Mouse (Mus musculus): ENCODE measurements at regions not wholly inside any gene's neighbourhood (a gene's known extent, or its start where the extent isn't known, plus 50 kb on each side); places are given as distances from the start of the nearest gene placed in this dataset.

DNA sequence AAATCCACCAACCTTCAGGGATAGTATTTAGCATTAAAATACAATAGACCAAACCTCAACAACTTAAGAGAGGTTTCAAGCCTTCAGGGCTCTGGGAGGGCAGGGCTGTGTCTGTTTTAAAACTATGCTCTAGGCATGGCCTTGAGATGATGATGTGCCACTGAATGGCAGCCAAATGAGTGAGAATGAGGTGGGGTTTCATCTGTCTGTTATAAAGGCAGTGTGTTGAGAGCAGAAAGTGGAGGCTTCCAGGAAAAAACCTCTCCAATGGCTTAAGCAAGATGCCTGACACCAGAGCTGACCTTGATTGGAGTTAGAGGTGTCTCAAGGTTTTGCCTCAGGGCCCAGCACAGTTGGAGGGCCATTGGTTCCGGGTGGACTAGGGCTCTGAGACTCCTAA, 111.1 kb upstream of the Tut7 start:
- TF ChIP-seq CTCF (conservative IDR thresholded peaks at IDR 0.05; ENCODE audit: insufficient read depth, insufficient read length, low read depth, low read length) (no peak), POLR2A (IDR thresholded peaks at IDR 0.05; ENCODE audit: low read depth, low read length) (no peak)
